Mouse (Mus musculus) C2C12 (cell line): ENCODE results near the gene Map2. TPM values are rescaled to one million over a fixed set of nuclear protein-coding genes. Genes with fewer than 3 reads are reported as not detected.

Source experiments
- H3K27me3 ChIP-seq: one replicate; pipeline ENCODE4 v1.6.1; 2011; ENCODE audit not compliant: control insufficient read depth, insufficient read depth, insufficient read length
- H3K36me3 ChIP-seq: one replicate; pipeline ENCODE4 v1.6.1; 2011; ENCODE audit not compliant: control insufficient read depth, insufficient read depth
- H3K4me3 ChIP-seq: one replicate; pipeline ENCODE4 v1.5.1; 2011; ENCODE audit warnings: mild to moderate bottlenecking, control low read depth; ENCODE audit not compliant: poor library complexity, insufficient read depth, severe bottlenecking
- H3K79me2 ChIP-seq: one replicate; pipeline ENCODE4 v1.6.1; 2011; ENCODE audit not compliant: control insufficient read depth, insufficient read depth
- H3K79me3 ChIP-seq: one replicate; pipeline ENCODE4 v1.6.1; 2011; ENCODE audit warnings: low read depth, control low read depth
- H3ac ChIP-seq: one replicate; pipeline ENCODE3; 2011; ENCODE audit warnings: low read depth; ENCODE audit not compliant: control insufficient read depth, insufficient read length
- CEBPB ChIP-seq: IDR thresholded peaks from one replicate; pipeline ENCODE4 v1.6.1; 2011; ENCODE audit warnings: low read depth, mild to moderate bottlenecking, control low read depth, moderate library complexity
- CTCF ChIP-seq: IDR thresholded peaks from one replicate; pipeline ENCODE4 v1.5.1; 2011; ENCODE audit not compliant: control insufficient read depth, insufficient read depth, insufficient read length
- FOSL1 ChIP-seq: IDR thresholded peaks from one replicate; pipeline ENCODE4 v1.8.0; 2011; ENCODE audit warnings: mild to moderate bottlenecking, low read length; ENCODE audit not compliant: poor library complexity, insufficient read depth, severe bottlenecking
- MAX ChIP-seq: IDR thresholded peaks from one replicate; pipeline ENCODE4 v1.6.1; 2011; ENCODE audit warnings: mild to moderate bottlenecking, control low read depth
- MYOD1 ChIP-seq: IDR thresholded peaks from one replicate; pipeline ENCODE4 v1.6.1; 2011; ENCODE audit warnings: low read depth; ENCODE audit not compliant: control insufficient read depth, insufficient read length
- MYOG ChIP-seq: IDR thresholded peaks from one replicate; pipeline ENCODE4 v1.6.1; 2011; ENCODE audit not compliant: control insufficient read depth, insufficient read length; ENCODE audit errors: extremely low read depth
- USF1 ChIP-seq: IDR thresholded peaks from one replicate; pipeline ENCODE4 v1.6.1; 2011; ENCODE audit warnings: low read depth, mild to moderate bottlenecking, control low read depth, moderate library complexity
- polyA plus RNA-seq: library from polyadenylated mRNA; unstranded; fragments of >200 nt; fragmentation: generic; extraction: Trizol; gene quantifications from one replicate; pipeline ENCODE4 v1.2.1, GENCODE M21; 2012; ENCODE audit warnings: missing spikeins

Gene Map2
- polyA plus RNA-seq, 1 experiment = 0.73 TPM

DNA sequence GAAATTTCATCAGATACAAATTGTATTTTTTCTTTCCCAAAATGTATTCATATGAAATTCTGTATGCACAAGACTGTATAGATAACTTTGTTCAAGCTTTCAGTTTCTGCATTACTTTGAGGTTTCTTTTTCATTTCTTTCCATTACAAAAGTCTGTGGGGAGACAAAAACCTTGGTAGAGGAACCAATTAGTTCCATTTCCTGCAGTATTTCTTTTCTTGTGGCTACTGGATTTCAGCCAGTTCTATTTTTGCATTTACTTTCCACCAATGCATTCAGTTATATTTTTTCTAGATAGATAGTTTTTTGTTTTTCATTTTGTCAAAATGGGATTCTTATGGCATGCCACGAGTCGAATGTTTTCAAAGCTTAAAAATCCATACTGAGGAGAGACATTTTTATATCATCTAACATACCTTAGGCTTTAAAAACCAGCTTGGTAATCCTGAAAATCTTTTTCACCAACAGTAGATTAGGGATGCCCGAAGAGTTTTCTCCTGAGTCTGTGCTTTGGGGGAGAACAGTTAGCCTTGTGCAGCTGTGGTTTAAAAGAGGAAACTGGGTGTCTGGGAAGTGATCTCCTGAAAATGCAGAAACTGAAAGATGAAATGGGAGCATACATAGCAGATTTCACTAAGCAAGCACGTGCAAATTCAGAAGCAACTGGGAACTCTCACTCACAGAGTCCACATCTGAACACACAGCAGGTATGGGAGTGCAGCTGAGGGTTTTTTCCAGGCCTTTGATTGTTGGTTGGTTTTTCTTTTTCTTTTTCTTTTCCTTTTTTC is 104.3 kb downstream of the Map2 start:
- Histone ChIP-seq H3ac (no peak overlapping the region), H3K79me3 (no peaks in the 10 kb centered on the region), H3K36me3 (no peaks in the 10 kb centered on the region), H3K27me3 (no peaks in the 10 kb centered on the region), H3K4me3 (no peak overlapping the region), H3K79me2 (no peaks in the 10 kb centered on the region)
- no peak for TF ChIP-seq MYOG
- TF ChIP-seq MAX = no peak

DNA sequence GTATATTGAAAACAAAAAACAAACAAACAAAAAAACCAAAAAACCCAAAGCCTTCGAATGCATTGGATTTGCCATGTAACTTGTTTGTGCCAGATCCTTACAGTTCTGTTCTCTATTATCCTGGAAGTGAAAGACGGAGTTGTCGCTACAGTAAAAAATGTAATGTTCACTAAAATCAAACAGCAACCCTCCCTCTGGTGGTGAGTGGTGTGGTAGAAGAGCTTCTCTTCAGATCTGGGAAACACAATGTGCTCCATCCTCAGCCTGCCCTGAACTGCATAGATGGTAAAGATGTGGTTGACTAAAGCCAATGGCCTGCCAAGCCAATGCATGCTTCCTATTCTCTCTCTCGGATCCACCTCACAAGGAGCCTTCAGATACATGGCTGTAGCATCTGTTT is 105.1 kb downstream of the Map2 start:
- Histone ChIP-seq H3K36me3 (no peaks in the 10 kb centered on the region), H3K79me2 (no peaks in the 10 kb centered on the region)

DNA sequence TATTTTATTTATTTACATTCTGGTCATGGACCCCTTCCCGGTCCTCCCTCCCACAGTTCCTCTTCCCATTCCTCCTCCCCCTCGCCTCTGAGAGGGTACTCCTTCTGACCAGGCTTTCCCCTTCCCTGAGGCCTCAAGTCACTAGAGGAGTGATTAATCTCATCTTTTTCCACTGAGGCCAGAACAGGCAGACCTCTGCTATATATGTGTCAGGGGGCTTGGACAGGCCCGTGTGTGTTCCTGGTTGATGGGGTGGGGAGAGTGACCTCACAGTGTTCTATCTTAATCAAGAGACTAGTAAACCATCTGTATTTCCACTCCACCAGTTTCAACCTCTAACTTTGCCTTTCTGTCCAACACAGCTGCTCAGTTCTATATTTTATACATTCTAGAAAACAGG is 107.4 kb downstream of the Map2 start:
- Histone ChIP-seq H3ac (no peak overlapping the region), H3K27me3 (no peaks in the 10 kb centered on the region), H3K4me3 (no peak overlapping the region), H3K79me3 (no peaks in the 10 kb centered on the region), H3K36me3 (no peaks in the 10 kb centered on the region), H3K79me2 (no peaks in the 10 kb centered on the region)
- TF ChIP-seq MYOG (no peak), CEBPB (no peak), MYOD1 (no peak), MAX (no peak), FOSL1 (no peak), CTCF (no peak), USF1 (no peak)

More for the DNA sequence above, 105.1 kb downstream of the Map2 start:
- Histone ChIP-seq H3K27me3 (no peaks in the 10 kb centered on the region), H3K4me3 (no peak overlapping the region), H3ac (no peak overlapping the region), H3K79me3 (no peaks in the 10 kb centered on the region)
- no peak for TF ChIP-seq MYOD1
- no peak for TF ChIP-seq MAX
- TF ChIP-seq CEBPB = no peak
- TF ChIP-seq USF1 = no peak
- no peak for TF ChIP-seq FOSL1
- TF ChIP-seq CTCF = no peak
- no peak for TF ChIP-seq MYOG

DNA sequence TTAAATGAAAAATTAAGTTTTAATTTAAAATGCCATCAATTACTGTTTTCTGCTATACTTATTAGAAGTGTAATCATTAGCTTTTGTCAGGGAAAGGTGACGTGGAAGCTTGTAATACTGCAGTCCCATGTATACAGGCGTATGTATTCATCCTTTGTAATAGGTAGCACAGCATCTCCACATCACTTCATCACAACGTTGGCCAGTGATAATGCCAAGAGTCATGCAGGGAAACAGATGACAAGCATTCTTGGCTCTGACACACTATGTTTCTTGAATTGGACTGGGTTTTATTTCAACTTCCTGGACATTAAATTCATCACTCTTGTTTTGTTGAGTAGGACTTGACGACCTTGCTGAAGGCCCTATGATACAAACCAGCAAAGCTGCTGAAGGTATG is 113.9 kb downstream of the Map2 start:
- Histone ChIP-seq H3K4me3 (no peak overlapping the region), H3K79me3 (no peaks in the 10 kb centered on the region), H3K36me3 (no peaks in the 10 kb centered on the region), H3K79me2 (no peaks in the 10 kb centered on the region), H3K27me3 (no peaks in the 10 kb centered on the region), H3ac (no peak overlapping the region)
- TF ChIP-seq CEBPB = no peak
- no peak for TF ChIP-seq CTCF
- no peak for TF ChIP-seq MYOG
- no peak for TF ChIP-seq FOSL1
- TF ChIP-seq MYOD1 = no peak
- no peak for TF ChIP-seq USF1
- TF ChIP-seq MAX = no peak

DNA sequence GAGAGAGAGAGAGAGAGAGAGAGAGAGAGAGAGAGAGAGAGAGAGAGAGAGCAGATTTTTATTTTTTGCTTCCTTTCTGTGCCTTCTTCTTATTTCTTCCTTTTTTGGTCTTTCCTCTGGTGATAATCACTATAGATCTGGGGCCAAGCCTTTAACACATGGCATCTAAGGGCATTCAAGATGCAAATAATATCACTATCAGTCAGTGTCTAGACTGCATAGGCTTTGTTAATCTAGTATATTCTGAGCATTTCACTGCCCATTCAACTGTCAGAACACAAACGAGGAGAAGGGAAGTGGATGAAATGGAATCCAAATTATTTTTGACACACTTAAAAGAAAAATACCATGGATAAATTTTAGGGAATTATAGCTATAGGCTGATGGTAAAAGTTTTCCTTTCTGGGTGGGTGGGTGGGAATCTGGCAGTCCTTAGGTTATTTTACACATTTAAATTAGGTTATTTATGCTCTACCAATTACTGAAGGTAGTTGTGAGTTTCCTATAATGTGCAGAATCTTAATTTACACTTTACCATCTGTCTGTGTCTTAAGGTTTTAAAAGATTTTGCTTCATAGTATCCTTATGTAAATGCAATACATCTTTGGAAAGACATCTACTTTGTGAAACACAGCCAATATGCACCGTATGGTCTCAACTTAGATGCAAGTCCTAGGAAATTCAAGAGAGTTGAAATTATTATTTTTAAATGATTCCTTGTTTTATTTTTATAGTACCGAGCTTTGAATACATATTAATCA is 117.2 kb downstream of the Map2 start:
- no peaks in the 10 kb centered on the region for H3K79me2 ChIP-seq
- no peaks in the 10 kb centered on the region for H3K36me3 ChIP-seq
- H3ac ChIP-seq = no peak overlapping the region
- no peaks in the 10 kb centered on the region for H3K27me3 ChIP-seq
- TF ChIP-seq CTCF (no peak), MYOD1 (no peak), CEBPB (no peak), FOSL1 (no peak), USF1 (no peak)
- no peaks in the 10 kb centered on the region for H3K79me3 ChIP-seq
- no peak overlapping the region for H3K4me3 ChIP-seq

DNA sequence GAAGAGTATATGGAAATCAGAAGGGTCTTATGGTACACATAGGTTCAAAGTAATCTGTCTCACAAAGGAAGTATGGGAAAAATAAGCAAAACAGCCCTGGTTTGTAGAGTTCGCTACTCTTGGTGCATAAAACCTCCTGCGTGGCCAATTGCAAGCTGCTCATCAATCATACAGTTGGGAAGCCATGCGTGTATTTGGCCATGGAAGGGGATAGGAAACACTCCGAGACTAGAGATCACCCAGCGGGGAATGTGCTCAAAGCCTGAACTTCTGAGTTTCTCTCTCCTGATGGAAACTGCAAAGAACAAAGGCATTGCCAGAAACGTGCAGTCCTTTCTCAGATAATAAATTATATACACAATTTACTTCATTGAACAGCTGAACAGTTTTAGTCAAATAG is 124.3 kb downstream of the Map2 start:
- no peaks in the 10 kb centered on the region for H3K27me3 ChIP-seq
- no peak overlapping the region for H3ac ChIP-seq
- H3K36me3 ChIP-seq = no peaks in the 10 kb centered on the region
- H3K4me3 ChIP-seq = no peak overlapping the region
- H3K79me2 ChIP-seq = no peaks in the 10 kb centered on the region
- H3K79me3 ChIP-seq = no peaks in the 10 kb centered on the region
- TF ChIP-seq MAX = no peak
- no peak for TF ChIP-seq CEBPB
- TF ChIP-seq FOSL1 = no peak
- no peak for TF ChIP-seq USF1
- no peak for TF ChIP-seq CTCF
- TF ChIP-seq MYOG = no peak
- no peak for TF ChIP-seq MYOD1
